18 mouse cellular contexts compared by ENCODE assay signal in genomic region chrX:57798869-57799268, GRCm38 (mm10).
DNase-seq lines count a peak whose midpoint lies in the region; ATAC-seq and TF ChIP-seq lines count a peak whose summit lies in the region.
"Had no signal": no experiment of that assay in that cellular context is flagged by ENCODE, and none has a peak within 500 bp of the region (broad histone marks: within the 10 kb centered on the region; RNA-seq: fewer than 3 reads in every experiment).

No protein-coding gene starts in this region.

- H3K36me3 ChIP-seq in heart, embryonic 10.5 days = no peaks in the 10 kb centered on the region
- no peaks in the 10 kb centered on the region for H3K36me3 ChIP-seq in heart, postnatal 0 days (replicated peaks; ENCODE audit: control insufficient read depth, insufficient read depth, low read length)
- H3K36me3 ChIP-seq in midbrain, embryonic 15.5 days (replicated peaks) = no peaks in the 10 kb centered on the region
- H3K36me3 ChIP-seq: liver, embryonic 13.5 days; lung, embryonic 15.5 days; stomach, embryonic 15.5 days had no signal

- H3K27ac ChIP-seq in heart, embryonic 10.5 days = no peak overlapping the region
- H3K27ac ChIP-seq in heart, postnatal 0 days (ENCODE audit: low read depth) = no peak overlapping the region
- H3K27ac ChIP-seq in midbrain, embryonic 15.5 days = 0 out of 2 replicates have a peak overlapping the region, but pooled peaks have one; percentile 5
- H3K27ac ChIP-seq: left cerebral cortex, adult 2 months; liver, embryonic 13.5 days; lung, embryonic 15.5 days; stomach, embryonic 15.5 days had no signal

- no peaks in the 10 kb centered on the region for H3K9me3 ChIP-seq in heart, embryonic 10.5 days
- no peaks in the 10 kb centered on the region for H3K9me3 ChIP-seq in heart, postnatal 0 days (replicated peaks; ENCODE audit: control insufficient read depth, low read length)
- no peaks in the 10 kb centered on the region for H3K9me3 ChIP-seq in midbrain, embryonic 15.5 days
- H3K9me3 ChIP-seq: liver, embryonic 13.5 days; lung, embryonic 15.5 days; stomach, embryonic 15.5 days had no signal

- no peak for TF ChIP-seq CTCF in heart, postnatal 0 days (IDR thresholded peaks at IDR 0.05; ENCODE audit: low read depth)

- H3K4me2 ChIP-seq in heart, postnatal 0 days (ENCODE audit: low read depth, low read length) = peak overlapping the region; percentile 6; the same call in 1 of the 2 replicates
- H3K4me2 ChIP-seq in midbrain, embryonic 15.5 days = no peak overlapping the region
- H3K4me2 ChIP-seq: liver, embryonic 13.5 days; lung, embryonic 15.5 days; stomach, embryonic 15.5 days had no signal

- 42% methylated on average over 2 of the region's 2 CpGs for WGBS in heart, embryonic 10.5 days
- 11% methylated on average over 2 of the region's 2 CpGs for WGBS in heart, postnatal 0 days
- 23% methylated on average over 2 of the region's 2 CpGs for WGBS in midbrain, embryonic 15.5 days

- no peak overlapping the region for H3K4me3 ChIP-seq in heart, embryonic 10.5 days
- no peak overlapping the region for H3K4me3 ChIP-seq in heart, postnatal 0 days (ENCODE audit: low read depth, low read length)
- H3K4me3 ChIP-seq in midbrain, embryonic 15.5 days = no peak overlapping the region
- H3K4me3 ChIP-seq: left cerebral cortex, adult 2 months; liver, embryonic 13.5 days; lung, embryonic 15.5 days; stomach, embryonic 15.5 days had no signal

- no peak for TF ChIP-seq EP300 in heart, postnatal 0 days (IDR thresholded peaks at IDR 0.05; ENCODE audit: low read depth)

- intact Hi-C loops in left cerebral cortex, postnatal 25 days (cut with DNase I) = no loop called here

- peak; percentile 36; the same call in 1 of the 2 replicates for ATAC-seq in heart, postnatal 0 days (ENCODE audit: insufficient read depth, low read depth)
- no peak for ATAC-seq in midbrain, embryonic 15.5 days (replicated peaks)
- ATAC-seq: inflammation-experienced regulatory T-cells, adult 6 months had no signal

- H3K9ac ChIP-seq in heart, postnatal 0 days (replicated peaks; ENCODE audit: low read depth, low read length) = no peak overlapping the region
- no peak overlapping the region for H3K9ac ChIP-seq in midbrain, embryonic 15.5 days
- H3K9ac ChIP-seq: liver, embryonic 13.5 days; lung, embryonic 15.5 days; stomach, embryonic 15.5 days had no signal

- H3K4me1 ChIP-seq in heart, embryonic 10.5 days = no peaks in the 10 kb centered on the region
- H3K4me1 ChIP-seq in heart, postnatal 0 days (ENCODE audit: control insufficient read depth, insufficient read depth) = no peaks in the 10 kb centered on the region
- H3K4me1 ChIP-seq in midbrain, embryonic 15.5 days = 0 out of 2 replicates have a peak, but pooled peaks cover 4% of the 10 kb centered on the region
- H3K4me1 ChIP-seq: liver, embryonic 13.5 days; lung, embryonic 15.5 days; stomach, embryonic 15.5 days had no signal

- H3K27me3 ChIP-seq in heart, embryonic 10.5 days (ENCODE audit: insufficient read depth, poor library complexity, severe bottlenecking) = no peaks in the 10 kb centered on the region
- no peaks in the 10 kb centered on the region for H3K27me3 ChIP-seq in heart, postnatal 0 days (ENCODE audit: control insufficient read depth, insufficient read depth, low read length)
- H3K27me3 ChIP-seq in midbrain, embryonic 15.5 days (replicated peaks) = no peaks in the 10 kb centered on the region
- H3K27me3 ChIP-seq: liver, embryonic 13.5 days; lung, embryonic 15.5 days; stomach, embryonic 15.5 days had no signal

- DNase-seq in heart, adult 11 months = peak; percentile 74
- no peak for DNase-seq in heart, embryonic 10.5 days (ENCODE audit: low spot score)
- peak; percentile 22 for DNase-seq in Muller cell, postnatal 12 days (ENCODE audit: inconsistent ontology term)
- DNase-seq in heart, postnatal 0 days (ENCODE audit: low spot score) = no peak
- DNase-seq in left cerebral cortex, postnatal 25 days (ENCODE audit: low spot score in 2 of 2) = no peak
- DNase-seq in thymus, postnatal 0 days (ENCODE audit: low spot score) = no peak
- DNase-seq: cerebellum, postnatal 36 days; gastrocnemius, postnatal 25 days; kidney, adult 8-10 months; kidney, postnatal 25 days; liver, embryonic 13.5 days; right cerebral cortex, postnatal 14 days; thymus, adult 2 months had no signal

Comparison
In these comparisons a context has a peak if more than half of its experiments do, and no peak if none do; other contexts are left out.
1. DNase-seq: peak in heart, adult 11 months (single experiment) and Muller cell, postnatal 12 days (single experiment); none in heart, embryonic 10.5 days (single experiment), heart, postnatal 0 days (single experiment), left cerebral cortex, postnatal 25 days (0 of 2) and thymus, postnatal 0 days (single experiment).